Mouse (Mus musculus) C2C12 (cell line): Measurements from ENCODE around the gene Fkbp4.
"Not testable (repeated sequence)": the region's sequence is repeated elsewhere in the genome, so short reads cannot be mapped to it uniquely, and the experiment has no call there.

Experiments used
- CEBPB ChIP-seq: IDR thresholded peaks from one replicate; pipeline ENCODE4 v1.6.1; 2011; ENCODE audit warnings: low read depth, mild to moderate bottlenecking, control low read depth, moderate library complexity
- CTCF ChIP-seq: IDR thresholded peaks from one replicate; pipeline ENCODE4 v1.5.1; 2011; ENCODE audit not compliant: control insufficient read depth, insufficient read depth, insufficient read length
- MAX ChIP-seq: IDR thresholded peaks from one replicate; pipeline ENCODE4 v1.6.1; 2011; ENCODE audit warnings: mild to moderate bottlenecking, control low read depth
- MYOG ChIP-seq: IDR thresholded peaks from one replicate; pipeline ENCODE4 v1.6.1; 2011; ENCODE audit not compliant: control insufficient read depth, insufficient read length; ENCODE audit errors: extremely low read depth
- USF1 ChIP-seq: IDR thresholded peaks from one replicate; pipeline ENCODE4 v1.6.1; 2011; ENCODE audit warnings: low read depth, mild to moderate bottlenecking, control low read depth, moderate library complexity

GRCm38 (mm10) chr6:128380594-128381167, 57.8 kb downstream of the Fkbp4 start:
- TF ChIP-seq CTCF, USF1, MAX, CEBPB, MYOG: not testable (repeated sequence)
